Mouse (Mus musculus): ENCODE data around the gene Slc12a6. TPM values are rescaled to one million over a fixed set of nuclear protein-coding genes. Genes with fewer than 3 reads are reported as not detected.
"Not testable (repeated sequence)": the region's sequence is repeated elsewhere in the genome, so short reads cannot be mapped to it uniquely, and the experiment has no call there.

Slc12a6 gene
- polyA plus RNA-seq, 1 experiment from 2014 or later: 15.1 TPM

DNA sequence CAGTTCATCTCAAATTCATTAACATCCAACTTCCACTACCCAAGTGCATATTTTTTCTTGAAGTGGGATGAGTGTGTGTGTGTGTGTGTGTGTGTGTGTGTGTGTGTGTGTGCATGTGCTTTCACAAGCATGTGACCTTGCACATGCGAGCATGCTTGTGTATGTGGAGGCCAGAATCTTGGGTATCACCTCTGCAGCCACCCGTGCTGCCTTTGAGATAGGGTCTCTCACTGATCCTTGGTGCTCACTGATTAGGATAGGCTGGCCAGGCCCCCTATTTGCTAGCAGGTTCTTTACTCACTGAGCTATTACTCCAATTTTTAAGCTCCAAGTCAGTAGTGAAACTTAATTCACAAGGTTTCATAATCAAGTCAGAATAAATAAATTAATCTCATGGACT lies 7.3 kb downstream of the Slc12a6 start:
- 84% methylated on average over 2 of the region's 2 CpGs for WGBS
- Histone ChIP-seq H3K36me3 (ENCODE audit: control insufficient read depth, insufficient read depth, low read length) (no peaks in the 10 kb centered on the region), H3K4me2 (ENCODE audit: low read depth, low read length) (no peak overlapping the region), H3K27ac (ENCODE audit: low read length) (no peak overlapping the region), H3K4me1 (ENCODE audit: control insufficient read depth, insufficient read depth, low read length) (peaks cover under 1% of the 10 kb centered on the region; the same call in 1 of the 2 replicates), H3K9ac (ENCODE audit: low read length) (no peak overlapping the region), H3K4me3 (replicated peaks; ENCODE audit: low read length) (no peak overlapping the region), H3K9me3 (replicated peaks; ENCODE audit: control insufficient read depth, low read length) (no peaks in the 10 kb centered on the region), H3K27me3 (ENCODE audit: control insufficient read depth, insufficient read depth, low read length) (no peaks in the 10 kb centered on the region)
- ATAC-seq (ENCODE audit: insufficient read depth, low FRiP score): no peak

DNA sequence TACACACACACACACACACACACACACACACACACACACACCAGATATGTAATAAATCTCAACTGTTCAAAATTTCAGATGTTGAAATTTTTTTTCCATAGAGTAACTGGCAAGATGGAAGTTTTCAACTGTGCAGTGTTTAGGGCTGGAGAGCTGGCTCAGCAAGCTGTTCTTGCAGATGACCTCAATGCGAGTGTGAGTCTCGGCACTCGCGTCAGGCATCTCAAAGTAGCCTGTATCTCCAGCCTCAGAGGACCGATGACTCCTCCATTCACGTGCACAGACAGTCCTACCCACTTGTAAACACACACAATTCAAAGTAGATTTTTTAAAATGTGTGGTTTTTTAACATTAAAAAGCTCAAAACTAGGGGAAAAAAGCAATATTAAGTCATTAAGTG lies 7.8 kb downstream of the Slc12a6 start:
- no peak overlapping the region for H3K4me3 ChIP-seq (replicated peaks; ENCODE audit: low read length)
- H3K4me1 ChIP-seq (ENCODE audit: control insufficient read depth, insufficient read depth, low read length): no peaks in the 10 kb centered on the region
- H3K27ac ChIP-seq (ENCODE audit: low read length): no peak overlapping the region
- H3K9me3 ChIP-seq (replicated peaks; ENCODE audit: control insufficient read depth, low read length): no peaks in the 10 kb centered on the region
- 79% methylated on average over 6 of the region's 6 CpGs for WGBS
- H3K27me3 ChIP-seq (ENCODE audit: control insufficient read depth, insufficient read depth, low read length): no peaks in the 10 kb centered on the region
- H3K36me3 ChIP-seq (ENCODE audit: control insufficient read depth, insufficient read depth, low read length): no peaks in the 10 kb centered on the region
- no peak for ATAC-seq (ENCODE audit: insufficient read depth, low FRiP score)
- H3K9ac ChIP-seq (ENCODE audit: low read length): no peak overlapping the region
- no peak overlapping the region for H3K4me2 ChIP-seq (ENCODE audit: low read depth, low read length)

DNA sequence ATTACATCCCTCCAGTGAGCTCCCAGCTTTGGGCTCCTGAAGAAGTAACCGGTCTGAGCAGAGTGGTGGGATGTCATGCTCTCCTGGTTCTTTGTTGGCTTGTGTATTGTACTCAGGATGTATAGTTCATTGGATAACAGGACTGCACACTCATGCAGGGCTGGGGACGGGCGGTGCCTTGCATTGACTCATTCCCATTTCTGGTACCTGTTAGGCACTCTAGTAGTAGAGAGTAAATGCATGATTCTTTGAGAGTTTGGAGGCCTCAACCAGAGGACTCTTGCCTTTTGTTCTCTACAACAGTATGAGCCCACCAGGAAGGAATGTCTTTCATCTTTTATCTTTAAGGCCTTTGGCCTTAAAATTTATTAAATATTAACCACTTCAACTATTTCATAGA lies 11.2 kb downstream of the Slc12a6 start:
- Histone ChIP-seq H3K27me3 (ENCODE audit: control insufficient read depth, insufficient read depth, low read length) (no peaks in the 10 kb centered on the region), H3K4me2 (ENCODE audit: low read depth, low read length) (no peak overlapping the region), H3K9me3 (replicated peaks; ENCODE audit: control insufficient read depth, low read length) (no peaks in the 10 kb centered on the region), H3K9ac (ENCODE audit: low read length) (no peak overlapping the region), H3K4me3 (replicated peaks; ENCODE audit: low read length) (no peak overlapping the region), H3K36me3 (ENCODE audit: control insufficient read depth, insufficient read depth, low read length) (no peaks in the 10 kb centered on the region), H3K4me1 (ENCODE audit: control insufficient read depth, insufficient read depth, low read length) (0 out of 2 replicates have a peak, but pooled peaks cover 4% of the 10 kb centered on the region), H3K27ac (ENCODE audit: low read length) (no peak overlapping the region)
- ATAC-seq (ENCODE audit: insufficient read depth, low FRiP score): peak; percentile 47; the same call in 1 of the 2 replicates
- 82% methylated on average over 3 of the region's 3 CpGs for WGBS

DNA sequence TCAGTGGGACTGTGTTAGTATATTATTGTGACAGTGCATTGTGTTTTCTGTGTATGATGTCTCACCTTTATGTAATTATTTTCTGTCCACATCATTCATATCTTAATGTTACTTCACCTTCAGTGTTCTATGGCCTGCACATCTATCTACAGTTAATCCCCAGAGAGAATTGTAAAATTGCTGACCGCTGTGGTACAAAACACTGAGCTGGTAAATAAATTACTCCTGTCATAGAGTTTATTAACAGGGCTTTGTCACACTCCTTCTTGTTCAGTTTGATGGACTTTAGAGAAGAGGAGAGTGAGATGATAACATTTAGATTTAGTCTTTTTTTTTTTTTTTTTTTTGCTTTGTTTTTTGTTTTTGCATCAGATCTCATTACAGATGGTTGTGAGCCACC lies 17.2 kb downstream of the Slc12a6 start:
- H3K27ac ChIP-seq (ENCODE audit: low read length): no peak overlapping the region
- WGBS: 96% methylated on average over 1 of the region's 1 CpGs
- H3K4me1 ChIP-seq (ENCODE audit: control insufficient read depth, insufficient read depth, low read length): peaks cover 10% of the 10 kb centered on the region
- H3K4me2 ChIP-seq (ENCODE audit: low read depth, low read length): no peak overlapping the region
- no peaks in the 10 kb centered on the region for H3K9me3 ChIP-seq (replicated peaks; ENCODE audit: control insufficient read depth, low read length)
- H3K4me3 ChIP-seq (replicated peaks; ENCODE audit: low read length): no peak overlapping the region
- no peaks in the 10 kb centered on the region for H3K27me3 ChIP-seq (ENCODE audit: control insufficient read depth, insufficient read depth, low read length)
- H3K9ac ChIP-seq (ENCODE audit: low read length): no peak overlapping the region
- no peak for ATAC-seq (ENCODE audit: insufficient read depth, low FRiP score)
- no peaks in the 10 kb centered on the region for H3K36me3 ChIP-seq (ENCODE audit: control insufficient read depth, insufficient read depth, low read length)

DNA sequence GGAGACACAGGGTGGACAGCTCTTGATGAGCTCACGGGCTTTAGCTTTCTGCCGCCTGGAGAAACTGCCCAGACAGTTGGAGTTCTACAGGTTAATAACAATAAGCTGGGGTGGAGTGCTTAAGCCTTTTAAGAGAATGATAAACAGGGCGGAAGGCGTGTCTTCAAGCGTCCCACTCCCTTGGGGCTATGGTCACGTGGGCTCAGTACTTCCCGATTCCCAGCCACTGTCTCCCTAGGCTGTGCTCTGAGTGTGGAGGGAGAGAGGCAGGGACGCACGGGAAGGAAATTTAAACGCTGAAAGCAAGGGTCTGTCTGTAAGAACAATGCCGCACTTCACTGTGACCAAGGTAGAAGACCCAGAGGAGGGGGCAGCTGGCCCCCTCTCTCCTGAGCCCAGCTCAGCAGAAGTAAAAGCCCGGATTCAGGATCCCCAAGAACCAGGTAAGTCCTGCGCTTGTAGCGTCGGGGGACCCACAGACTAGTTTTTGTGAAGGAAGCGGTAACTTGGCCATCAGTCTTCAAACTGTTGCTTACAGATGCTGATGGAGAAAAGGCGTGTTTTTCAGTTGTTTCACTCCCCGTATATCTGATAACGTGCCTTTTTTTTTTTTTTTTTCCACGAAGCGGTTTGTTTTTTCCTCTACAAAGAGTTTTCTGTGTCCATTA lies 18.9 kb downstream of the Slc12a6 start:
- H3K27me3 ChIP-seq (ENCODE audit: control insufficient read depth, insufficient read depth, low read length): no peaks in the 10 kb centered on the region
- H3K9ac ChIP-seq (ENCODE audit: low read length): peak overlapping the region; percentile 86
- H3K4me1 ChIP-seq (ENCODE audit: control insufficient read depth, insufficient read depth, low read length): peaks cover 6% of the 10 kb centered on the region
- peak overlapping the region; percentile 97 for H3K4me2 ChIP-seq (ENCODE audit: low read depth, low read length)
- H3K4me3 ChIP-seq (replicated peaks; ENCODE audit: low read length): peak overlapping the region; percentile 68
- H3K27ac ChIP-seq (ENCODE audit: low read length): peak overlapping the region; percentile 80
- no peaks in the 10 kb centered on the region for H3K36me3 ChIP-seq (ENCODE audit: control insufficient read depth, insufficient read depth, low read length)
- no peaks in the 10 kb centered on the region for H3K9me3 ChIP-seq (replicated peaks; ENCODE audit: control insufficient read depth, low read length)
- ATAC-seq (ENCODE audit: insufficient read depth, low FRiP score): peak; percentile 97
- under 1% methylated on average over 21 of the region's 21 CpGs for WGBS

DNA sequence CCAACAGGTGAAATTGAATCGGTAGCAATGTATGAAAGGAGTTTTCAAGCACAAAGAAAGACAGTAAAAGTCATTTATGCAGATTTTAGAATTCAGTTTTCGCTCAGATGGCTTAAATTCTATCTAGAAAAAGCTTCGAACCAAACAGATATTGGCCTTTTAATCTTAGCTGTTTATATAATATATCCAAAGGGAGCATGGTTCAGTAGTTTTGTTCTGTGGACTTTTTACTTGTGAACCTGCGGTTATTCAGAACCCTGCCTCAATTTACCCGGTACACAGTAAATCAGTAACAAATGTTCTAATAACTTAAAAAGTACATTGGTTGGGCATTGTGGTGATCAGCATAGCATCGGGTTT lies 19.4 kb downstream of the Slc12a6 start:
- no peaks in the 10 kb centered on the region for H3K9me3 ChIP-seq (replicated peaks; ENCODE audit: control insufficient read depth, low read length)
- no peaks in the 10 kb centered on the region for H3K27me3 ChIP-seq (ENCODE audit: control insufficient read depth, insufficient read depth, low read length)
- no peak overlapping the region for H3K9ac ChIP-seq (ENCODE audit: low read length)
- no peak for ATAC-seq (ENCODE audit: insufficient read depth, low FRiP score)
- peaks cover 6% of the 10 kb centered on the region for H3K4me1 ChIP-seq (ENCODE audit: control insufficient read depth, insufficient read depth, low read length)
- 46% methylated on average over 6 of the region's 6 CpGs for WGBS
- no peak overlapping the region for H3K27ac ChIP-seq (ENCODE audit: low read length)
- no peaks in the 10 kb centered on the region for H3K36me3 ChIP-seq (ENCODE audit: control insufficient read depth, insufficient read depth, low read length)
- H3K4me2 ChIP-seq (ENCODE audit: low read depth, low read length): peak overlapping the region; percentile 97
- H3K4me3 ChIP-seq (replicated peaks; ENCODE audit: low read length): peak overlapping the region; percentile 68

DNA sequence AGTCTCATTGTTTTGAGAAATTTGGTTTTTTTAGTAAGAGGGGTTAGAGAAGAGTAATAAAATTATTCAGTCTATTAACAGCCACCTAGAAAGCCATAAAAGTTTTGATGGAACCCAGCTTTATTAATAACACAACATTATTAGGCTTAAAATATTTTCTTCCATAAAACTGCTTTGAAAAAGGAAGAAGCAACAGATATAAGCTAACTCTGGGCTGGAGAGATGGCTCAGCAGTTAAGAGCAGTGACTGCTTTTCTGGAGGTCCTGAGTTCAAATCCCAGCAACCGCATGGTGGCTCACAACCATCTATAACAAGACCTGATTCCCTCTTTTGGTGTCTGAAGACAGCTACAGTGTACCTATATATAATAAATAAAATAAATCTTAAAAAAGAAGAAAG lies 20.4 kb downstream of the Slc12a6 start:
- H3K4me3 ChIP-seq (replicated peaks; ENCODE audit: low read length); ATAC-seq (ENCODE audit: insufficient read depth, low FRiP score); H3K9me3 ChIP-seq (replicated peaks; ENCODE audit: control insufficient read depth, low read length); H3K27ac ChIP-seq (ENCODE audit: low read length); H3K27me3 ChIP-seq (ENCODE audit: control insufficient read depth, insufficient read depth, low read length); H3K4me2 ChIP-seq (ENCODE audit: low read depth, low read length); H3K36me3 ChIP-seq (ENCODE audit: control insufficient read depth, insufficient read depth, low read length); H3K4me1 ChIP-seq (ENCODE audit: control insufficient read depth, insufficient read depth, low read length); H3K9ac ChIP-seq (ENCODE audit: low read length): not testable (repeated sequence)
- WGBS: 97% methylated on average over 1 of the region's 1 CpGs

DNA sequence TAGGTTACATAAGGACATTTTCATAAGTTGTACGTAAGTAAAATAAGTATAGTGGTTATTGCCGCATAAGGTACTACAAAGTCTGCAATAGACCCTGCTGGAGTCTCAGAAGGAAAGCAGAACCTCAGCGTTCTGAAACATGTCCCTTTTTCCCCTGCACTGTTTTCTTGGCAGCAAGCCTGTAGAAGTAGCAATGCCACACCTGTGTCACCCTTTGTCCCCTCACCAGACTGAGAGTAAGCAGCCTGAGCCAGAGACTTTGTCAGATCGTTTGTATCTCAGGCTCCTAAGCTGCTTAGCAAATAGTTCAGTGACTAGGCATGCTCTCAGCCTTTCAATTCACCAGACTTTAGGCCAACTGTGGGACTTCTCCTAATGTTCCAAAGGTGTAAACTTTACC lies 21.4 kb downstream of the Slc12a6 start:
- Histone ChIP-seq H3K4me2 (ENCODE audit: low read depth, low read length) (no peak overlapping the region), H3K27ac (ENCODE audit: low read length) (peak overlapping the region; percentile 67; the same call in 1 of the 2 replicates), H3K4me1 (ENCODE audit: control insufficient read depth, insufficient read depth, low read length) (peaks cover 6% of the 10 kb centered on the region), H3K9me3 (replicated peaks; ENCODE audit: control insufficient read depth, low read length) (no peaks in the 10 kb centered on the region), H3K9ac (ENCODE audit: low read length) (no peak overlapping the region), H3K27me3 (ENCODE audit: control insufficient read depth, insufficient read depth, low read length) (no peaks in the 10 kb centered on the region), H3K4me3 (replicated peaks; ENCODE audit: low read length) (no peak overlapping the region), H3K36me3 (ENCODE audit: control insufficient read depth, insufficient read depth, low read length) (no peaks in the 10 kb centered on the region)
- ATAC-seq (ENCODE audit: insufficient read depth, low FRiP score): peak; percentile 69; the same call in 1 of the 2 replicates
- WGBS: 53% methylated on average over 4 of the region's 4 CpGs

DNA sequence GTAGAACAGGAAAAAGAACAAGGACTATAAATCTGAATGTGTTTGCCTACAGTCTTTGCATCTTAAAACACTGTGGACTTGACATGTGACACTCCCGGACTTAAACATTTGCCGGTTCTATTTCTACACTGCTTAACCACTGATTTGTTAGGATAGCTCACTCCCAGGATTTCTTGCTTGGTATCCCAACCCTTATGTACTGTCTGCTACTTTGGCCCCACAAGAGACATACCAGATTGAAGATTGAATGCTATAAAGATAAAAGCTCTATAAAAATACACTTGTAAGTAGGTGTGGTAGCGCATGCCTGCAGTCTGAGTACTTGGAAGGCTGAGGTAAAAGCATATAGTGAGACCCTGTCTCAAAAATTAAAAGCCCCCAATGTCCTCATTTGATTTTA lies 23.9 kb downstream of the Slc12a6 start:
- no peak overlapping the region for H3K27ac ChIP-seq (ENCODE audit: low read length)
- no peak overlapping the region for H3K9ac ChIP-seq (ENCODE audit: low read length)
- H3K27me3 ChIP-seq (ENCODE audit: control insufficient read depth, insufficient read depth, low read length): no peaks in the 10 kb centered on the region
- 76% methylated on average over 3 of the region's 3 CpGs for WGBS
- H3K4me2 ChIP-seq (ENCODE audit: low read depth, low read length): no peak overlapping the region
- ATAC-seq (ENCODE audit: insufficient read depth, low FRiP score): no peak
- H3K4me1 ChIP-seq (ENCODE audit: control insufficient read depth, insufficient read depth, low read length): 0 out of 2 replicates have a peak, but pooled peaks cover 2% of the 10 kb centered on the region
- no peak overlapping the region for H3K4me3 ChIP-seq (replicated peaks; ENCODE audit: low read length)
- no peaks in the 10 kb centered on the region for H3K9me3 ChIP-seq (replicated peaks; ENCODE audit: control insufficient read depth, low read length)
- H3K36me3 ChIP-seq (ENCODE audit: control insufficient read depth, insufficient read depth, low read length): no peaks in the 10 kb centered on the region

All from stomach, embryonic 16.5 days (tissue).